Mouse (Mus musculus): Measurements from ENCODE around the gene Osbpl9.
A peak's percentile ranks its signal among the peaks of the same experiment; 100 is the strongest.

Gene Osbpl9

DNA sequence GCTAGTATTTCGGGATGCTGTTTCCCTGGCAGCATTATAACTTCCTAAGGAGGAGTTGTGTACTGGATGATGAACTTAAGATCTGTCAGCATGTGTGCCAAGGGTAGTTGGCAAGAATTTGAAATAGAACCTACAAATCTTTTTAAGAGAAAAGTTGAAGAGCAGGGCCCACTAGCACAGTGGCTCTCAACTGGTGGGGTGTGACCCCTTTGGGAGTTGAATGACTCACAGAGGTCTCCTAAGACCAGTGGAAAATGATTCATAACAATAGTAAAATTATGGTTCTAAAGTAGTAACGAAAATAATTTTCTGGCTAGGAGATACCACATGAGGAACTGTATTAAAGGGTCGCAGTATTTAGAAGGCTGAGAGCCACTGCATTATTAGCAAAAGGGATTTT is 67.1 kb downstream of the Osbpl9 start:
- DNase-seq (ENCODE audit: low read depth, low spot score) = no peak

DNA sequence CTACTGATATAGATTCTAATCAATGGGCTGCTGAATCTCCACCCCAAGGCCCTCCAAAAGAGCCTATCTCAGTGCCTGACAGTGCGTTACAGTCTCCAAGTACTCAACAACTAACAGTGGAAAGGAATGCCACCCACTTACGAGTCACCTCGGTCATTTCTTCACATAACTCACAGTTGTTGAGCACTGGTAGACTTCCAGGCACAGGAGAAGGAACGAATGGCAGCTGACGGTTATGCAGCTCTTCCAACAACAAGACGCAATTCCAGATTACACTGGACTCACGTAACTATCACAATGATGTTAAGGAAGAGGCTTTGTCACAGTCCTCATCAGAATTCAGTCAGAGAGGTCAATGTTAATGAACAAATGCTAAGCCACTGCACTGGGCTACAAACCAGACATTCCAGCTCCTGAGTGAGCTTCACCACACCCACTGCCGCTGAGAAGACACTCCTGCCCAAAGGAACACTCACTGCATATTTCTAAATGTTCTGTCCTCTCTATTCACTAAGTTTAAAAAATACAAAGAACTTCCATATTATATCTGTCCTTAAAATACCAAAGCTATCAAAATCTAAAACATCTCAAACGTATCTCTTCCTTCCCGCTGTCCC is 70.7 kb downstream of the Osbpl9 start:
- DNase-seq (ENCODE audit: low read depth, low spot score) = no peak

DNA sequence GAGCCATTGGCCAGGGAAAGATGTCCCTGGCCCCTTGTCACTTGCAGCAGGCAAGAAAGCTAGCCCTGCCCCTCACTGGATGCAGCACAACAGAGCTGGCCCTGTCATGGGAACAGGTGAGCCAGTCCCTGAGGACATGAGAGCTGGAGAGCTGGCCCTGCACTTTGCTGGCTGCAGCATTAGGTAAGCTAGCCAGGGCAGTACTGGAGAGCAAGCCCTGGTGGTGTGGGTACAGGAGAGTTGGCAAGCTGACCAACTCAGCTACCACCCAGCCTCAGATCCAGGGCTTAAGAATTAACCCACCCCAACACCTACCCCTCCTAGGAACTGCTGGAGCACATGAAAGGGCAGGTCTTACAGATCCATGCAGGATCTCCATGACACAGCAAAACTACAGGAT is 73.1 kb downstream of the Osbpl9 start:
- DNase-seq (ENCODE audit: low read depth, low spot score) = no peak

DNA sequence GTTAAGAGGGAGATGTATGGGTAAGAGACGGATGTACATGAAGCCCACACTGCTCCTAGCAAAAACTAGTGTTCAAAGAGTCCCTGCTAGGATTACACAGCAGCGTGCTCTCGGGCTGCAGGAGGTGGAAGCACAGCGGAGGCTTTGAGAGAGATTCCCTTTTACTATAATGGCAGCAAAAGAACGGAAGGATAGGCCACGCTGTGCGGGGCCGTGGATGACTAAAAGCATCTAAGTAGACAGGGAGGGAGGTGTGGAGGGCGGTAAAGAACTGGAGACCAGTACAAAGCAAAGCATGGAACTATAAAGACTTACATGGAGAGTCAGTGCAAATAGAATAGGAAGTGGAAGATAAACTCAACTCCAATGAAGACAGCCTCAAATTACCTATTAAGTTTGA is 74.1 kb downstream of the Osbpl9 start:
- DNase-seq (ENCODE audit: low read depth, low spot score) = no peak

DNA sequence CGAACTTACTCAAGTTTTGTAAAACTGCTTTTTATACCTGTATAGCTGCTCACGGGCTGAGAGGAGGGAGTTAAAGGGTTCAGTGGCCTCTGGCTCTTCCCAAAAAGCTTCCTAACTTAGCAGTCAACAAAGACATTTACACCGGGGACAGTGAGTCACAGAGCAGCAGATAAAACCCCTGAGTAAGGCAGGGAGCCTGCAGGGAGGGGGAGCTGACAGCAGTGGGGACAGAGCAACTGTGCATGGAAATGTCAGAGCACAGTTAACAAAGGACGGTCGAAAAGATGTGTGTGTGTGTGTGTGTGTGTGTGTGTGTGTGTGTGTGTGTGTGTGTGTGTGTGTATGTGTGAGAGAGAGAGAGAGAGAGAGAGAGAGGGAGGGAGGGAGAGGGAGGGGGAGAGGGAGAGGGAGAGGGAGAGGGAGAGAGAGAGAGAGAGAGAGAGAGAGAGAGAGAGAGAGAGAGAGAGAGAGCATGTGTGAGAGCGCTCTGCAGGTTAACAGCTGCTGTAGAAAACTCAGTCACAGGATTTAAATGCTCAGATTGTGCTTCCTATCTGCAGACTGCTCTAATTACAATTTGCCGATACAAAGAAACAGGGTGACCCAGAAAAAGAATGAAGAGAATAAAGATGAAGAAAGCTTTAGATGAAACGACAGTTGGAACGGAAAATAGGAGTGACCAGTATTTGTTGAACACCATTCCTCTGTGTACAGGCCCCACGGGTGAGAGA is 75.1 kb downstream of the Osbpl9 start:
- no peak for DNase-seq (ENCODE audit: low read depth, low spot score)

DNA sequence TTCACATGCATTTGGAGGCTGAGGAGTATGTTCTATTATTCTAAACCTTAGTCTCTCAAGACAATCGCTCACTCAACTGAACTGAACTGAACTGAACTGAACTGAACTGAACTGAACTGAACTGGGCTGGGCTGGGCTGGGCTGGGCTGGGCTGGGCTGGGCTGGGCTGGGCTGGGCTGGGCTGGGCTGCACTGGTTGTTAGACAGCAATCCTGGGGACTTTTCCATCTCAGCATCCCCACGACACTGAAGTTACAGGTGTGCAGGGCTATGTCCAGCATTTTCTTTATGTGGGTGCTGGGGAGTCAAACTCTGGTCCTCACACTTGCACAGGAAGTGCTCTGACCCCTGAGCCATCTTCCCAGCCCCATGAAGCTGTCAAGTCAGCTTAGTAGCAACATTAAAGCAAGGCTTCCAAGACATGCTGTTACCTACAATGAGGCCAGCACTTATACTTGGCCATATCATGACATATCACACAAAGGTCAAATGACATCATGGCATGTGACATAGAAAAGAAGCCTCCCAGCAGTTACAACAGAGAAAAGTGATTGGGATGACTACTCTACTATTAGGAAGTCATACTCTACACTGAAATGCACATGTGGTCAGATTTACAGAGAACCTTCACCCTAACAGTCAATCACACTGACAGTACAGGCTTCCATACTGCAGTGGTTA is 76.2 kb downstream of the Osbpl9 start:
- no peak for DNase-seq (ENCODE audit: low read depth, low spot score)

DNA sequence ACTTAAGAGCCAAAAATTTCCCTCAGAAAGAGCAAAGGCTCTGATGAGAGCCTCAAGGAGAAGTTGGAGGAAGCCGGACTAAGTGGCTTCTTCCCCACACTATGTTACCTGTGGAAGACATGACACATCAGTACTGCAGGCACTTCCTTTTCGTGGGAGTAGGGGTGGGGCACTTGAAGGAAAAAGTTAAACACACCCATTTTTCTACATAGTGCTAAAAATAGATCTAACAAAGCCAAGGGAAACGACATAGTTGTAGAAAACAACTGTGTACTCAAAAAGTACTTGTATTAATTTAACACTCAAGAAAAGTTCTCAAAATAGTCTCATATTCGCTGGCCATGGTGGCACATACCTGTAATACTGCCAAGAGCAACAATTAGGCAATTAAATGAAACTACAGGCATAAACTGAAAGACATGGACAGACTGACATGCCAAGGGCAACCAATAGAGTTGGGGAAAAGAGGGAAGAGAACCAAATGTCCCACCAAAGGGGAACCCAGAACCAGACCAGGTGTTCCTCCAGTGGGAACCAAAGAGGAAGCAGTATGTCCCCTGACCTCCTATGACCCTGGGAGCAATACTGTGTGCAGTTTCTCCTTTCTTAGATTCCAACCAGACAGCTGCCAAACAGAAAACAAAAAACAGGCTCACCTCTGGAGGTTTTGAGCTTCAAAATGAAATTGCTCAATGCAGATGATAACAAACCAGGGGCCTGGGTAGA is 79.1 kb downstream of the Osbpl9 start:
- no peak for DNase-seq (ENCODE audit: low read depth, low spot score)

DNA sequence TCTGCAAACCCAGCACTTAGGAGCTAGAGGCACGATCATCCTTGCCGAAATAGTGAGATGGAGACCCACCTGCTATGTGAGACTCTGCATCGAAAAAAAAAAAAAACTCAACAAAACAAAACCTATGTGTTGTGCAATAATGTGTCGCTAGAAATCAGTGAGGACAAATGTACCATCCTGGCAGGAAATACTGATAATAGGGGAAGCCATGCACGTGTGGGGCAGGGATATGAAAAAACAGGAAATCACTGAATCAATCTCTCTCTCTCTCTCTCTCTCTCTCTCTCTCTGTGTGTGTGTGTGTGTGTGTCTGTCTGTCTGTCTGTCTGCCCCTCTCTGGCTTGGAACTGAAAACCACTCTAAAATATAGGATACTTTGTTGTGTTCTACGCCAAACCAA is 81.3 kb downstream of the Osbpl9 start:
- no peak for DNase-seq (ENCODE audit: low read depth, low spot score)

DNA sequence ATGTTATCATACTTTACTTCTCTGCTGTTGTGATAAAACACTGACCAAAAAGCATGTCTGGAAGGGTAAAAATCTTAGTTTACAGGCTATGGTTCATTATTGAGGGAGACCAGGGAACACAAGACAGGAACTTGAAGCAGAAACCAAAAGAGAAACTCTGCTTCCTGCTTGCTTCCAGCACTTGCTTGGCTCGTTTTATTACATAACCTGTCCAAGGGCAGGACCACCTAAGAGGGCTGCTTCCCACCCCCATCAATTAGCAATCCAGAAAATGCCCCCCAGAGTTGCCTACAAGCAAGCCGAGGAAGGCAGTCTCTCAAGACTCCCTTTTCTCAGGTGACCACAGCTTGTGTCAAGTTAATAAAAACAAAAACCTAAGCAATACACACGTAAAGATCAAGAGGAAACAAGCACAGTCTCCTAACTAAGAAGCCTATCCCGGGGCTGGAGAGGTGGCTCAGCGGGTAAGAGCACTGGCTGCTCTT is 82.4 kb downstream of the Osbpl9 start:
- DNase-seq (ENCODE audit: low read depth, low spot score) = no peak

DNA sequence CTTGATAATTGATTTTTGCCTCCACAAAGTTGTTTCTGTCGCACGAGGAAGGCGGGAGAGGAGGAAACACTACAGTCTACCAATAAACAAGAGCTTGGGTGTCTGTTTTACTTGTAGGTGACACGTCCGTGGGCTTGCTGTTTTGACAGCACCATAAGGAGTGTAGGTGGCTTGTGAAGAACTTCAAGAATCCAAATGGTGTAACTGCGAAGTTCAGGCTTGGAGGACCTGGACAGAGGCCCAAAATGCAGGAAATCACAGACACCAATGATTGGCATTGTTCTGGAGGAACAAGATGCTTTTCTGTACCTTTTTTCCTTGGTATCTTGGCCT is 83.8 kb downstream of the Osbpl9 start:
- DNase-seq (ENCODE audit: low read depth, low spot score) = no peak

DNA sequence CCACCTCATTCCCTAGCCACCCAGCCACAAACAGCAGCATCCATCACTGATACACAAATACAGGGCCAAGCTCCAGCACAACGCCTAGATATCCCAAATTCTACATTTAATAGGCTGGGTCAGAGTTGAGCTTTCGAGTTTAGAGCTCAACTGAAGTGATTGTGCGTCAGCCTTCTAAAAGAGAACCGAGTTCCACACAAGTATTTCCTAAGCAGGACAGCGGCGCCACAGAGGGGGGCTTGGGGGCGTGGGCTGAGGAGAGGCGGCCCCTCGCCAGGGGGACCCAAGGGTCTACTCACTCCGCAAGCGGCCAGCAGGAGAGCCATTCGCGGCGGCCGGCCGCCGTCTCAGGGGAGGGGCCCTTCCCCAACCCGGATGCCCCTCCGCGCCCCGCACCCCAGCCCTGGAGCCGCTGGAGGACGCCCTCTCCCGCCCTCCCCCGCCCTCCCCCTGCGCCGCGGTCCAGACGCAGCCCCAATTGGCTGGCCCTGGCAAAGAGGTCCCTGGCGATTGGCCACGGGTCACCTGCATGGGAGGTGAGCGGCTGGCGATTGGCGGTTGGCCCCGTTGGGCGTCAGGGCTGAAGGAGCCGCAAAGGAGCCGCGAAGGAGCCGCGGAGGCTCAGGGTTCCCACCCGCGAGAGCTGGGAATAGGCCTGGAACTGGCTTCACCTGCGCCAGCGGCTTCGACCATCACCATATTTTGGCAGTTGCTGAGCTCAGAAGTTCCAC is 84.3 kb downstream of the Osbpl9 start:
- peak; percentile 82 for DNase-seq (ENCODE audit: low read depth, low spot score)

DNA sequence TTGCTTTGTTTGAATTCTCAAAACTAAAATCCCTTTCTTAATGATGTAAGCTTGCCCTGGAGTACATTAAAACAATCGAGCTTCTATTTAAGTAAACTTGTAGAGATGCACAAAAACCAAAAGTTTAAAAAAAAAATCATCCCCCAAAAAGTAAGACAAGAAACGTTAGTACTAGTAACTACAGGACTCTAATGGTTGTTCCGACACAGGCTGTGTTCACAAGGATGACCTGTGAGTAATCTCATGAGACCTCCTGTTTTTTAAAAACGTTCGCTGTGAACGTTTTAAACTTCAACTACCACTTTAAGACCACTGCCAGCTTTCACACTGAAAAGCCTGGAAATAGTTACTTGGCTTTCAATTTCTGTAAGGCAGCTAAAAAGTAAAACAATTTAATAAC is 85.1 kb downstream of the Osbpl9 start:
- no peak for DNase-seq (ENCODE audit: low read depth, low spot score)

DNA sequence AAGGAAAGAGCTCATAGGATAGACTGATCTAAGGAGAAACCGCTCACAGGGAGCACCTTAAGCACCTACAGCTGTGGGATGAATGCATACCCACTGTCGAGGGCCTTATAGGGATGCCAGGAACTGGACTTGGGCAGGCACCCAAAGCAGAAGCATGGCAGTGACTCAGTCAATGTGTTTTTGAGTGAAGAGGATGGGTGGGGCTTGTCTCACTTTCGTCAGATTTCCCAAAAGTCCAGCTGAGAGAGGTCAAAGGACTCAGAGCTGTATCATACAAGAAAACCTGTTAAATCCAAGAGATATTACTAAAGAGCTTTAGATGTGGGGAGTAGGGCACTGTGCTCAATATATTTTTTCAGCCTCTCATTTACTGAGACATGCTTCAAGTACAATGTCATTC is 85.6 kb downstream of the Osbpl9 start:
- DNase-seq (ENCODE audit: low read depth, low spot score) = no peak

DNA sequence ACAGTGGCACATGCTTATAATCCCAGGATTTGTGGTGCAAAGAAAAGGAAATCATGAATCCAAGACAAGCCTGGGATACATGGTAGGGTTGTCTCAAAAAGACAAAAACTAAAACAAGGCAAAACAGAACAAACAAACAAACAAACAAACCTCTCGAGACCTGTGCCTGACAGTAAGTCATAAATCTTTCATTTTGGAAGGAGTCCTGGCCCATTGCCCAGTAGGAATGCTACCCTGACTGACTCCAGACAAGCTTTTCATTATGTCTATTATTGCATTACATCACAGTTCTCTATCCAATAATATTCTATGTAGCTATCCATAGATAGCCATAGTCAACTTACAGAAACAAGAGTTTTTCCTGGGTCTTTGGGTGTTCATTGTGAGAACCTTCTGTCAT is 86.3 kb downstream of the Osbpl9 start:
- no peak for DNase-seq (ENCODE audit: low read depth, low spot score)

DNA sequence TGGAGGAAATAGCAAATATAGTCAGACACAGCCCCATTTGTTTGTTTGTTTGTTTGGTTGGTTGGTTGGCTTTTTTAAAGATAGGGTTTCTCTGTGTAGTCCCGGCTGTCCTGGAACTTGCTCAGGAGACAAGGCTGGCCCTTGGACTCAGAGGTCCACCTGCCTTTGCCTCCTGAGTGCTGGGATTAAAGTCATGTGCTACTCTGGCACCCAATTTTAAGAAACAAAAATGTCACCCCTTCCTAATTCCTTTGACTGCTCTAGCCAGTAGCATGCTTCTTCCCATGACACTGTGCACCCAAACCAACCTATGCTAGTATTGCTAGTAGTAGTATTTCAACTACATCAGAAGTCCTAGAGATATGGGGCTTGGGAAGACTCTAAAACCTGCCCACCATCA is 87.8 kb downstream of the Osbpl9 start:
- DNase-seq (ENCODE audit: low read depth, low spot score) = no peak

DNA sequence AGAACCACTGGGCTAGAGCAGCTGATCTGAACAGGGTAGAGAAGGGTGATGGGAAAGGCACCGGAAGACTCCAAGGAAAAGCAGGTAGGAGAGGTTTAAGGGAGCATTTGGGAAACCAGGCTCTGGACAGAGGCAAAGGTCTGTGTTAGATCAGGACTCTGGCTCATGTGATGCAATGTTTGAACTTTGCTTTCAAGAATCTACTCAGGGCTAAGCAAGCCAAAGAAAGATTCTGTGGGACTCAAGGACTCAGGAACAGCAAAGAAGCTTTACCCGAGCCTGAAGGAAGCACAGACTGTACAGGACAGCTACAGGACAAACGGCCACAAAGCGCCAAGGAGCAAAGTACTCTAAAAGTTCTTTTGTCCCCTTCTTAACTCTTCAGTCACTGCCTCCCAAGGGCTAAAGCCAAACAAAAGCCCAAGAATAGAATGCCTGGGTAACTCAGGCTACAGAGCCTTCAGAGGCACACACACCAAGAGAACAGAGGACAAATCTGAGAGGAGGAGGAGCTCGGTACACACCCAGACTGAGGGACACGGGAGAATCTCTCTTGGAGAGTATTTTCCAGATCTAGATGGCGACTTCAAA is 89.1 kb downstream of the Osbpl9 start:
- no peak for DNase-seq (ENCODE audit: low read depth, low spot score)

DNA sequence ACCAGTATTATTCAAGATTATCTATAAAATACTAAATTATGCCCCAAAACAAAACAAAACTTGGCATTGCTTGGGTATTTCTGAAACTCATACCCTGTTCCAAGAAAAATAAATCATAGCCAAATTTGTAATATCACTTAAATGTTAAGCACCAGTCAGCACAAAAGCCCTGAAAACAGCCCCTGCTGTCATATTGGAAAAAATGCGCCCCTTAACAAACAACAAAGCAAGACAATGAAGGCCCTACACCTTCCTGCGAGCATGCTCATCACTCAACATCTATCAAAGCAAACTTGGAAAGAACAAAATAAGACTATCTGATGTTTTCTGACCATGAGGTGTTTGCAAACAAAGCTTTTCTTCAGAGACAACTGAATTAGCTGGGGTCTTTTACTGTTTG is 91.1 kb downstream of the Osbpl9 start:
- no peak for DNase-seq (ENCODE audit: low read depth, low spot score)

DNA sequence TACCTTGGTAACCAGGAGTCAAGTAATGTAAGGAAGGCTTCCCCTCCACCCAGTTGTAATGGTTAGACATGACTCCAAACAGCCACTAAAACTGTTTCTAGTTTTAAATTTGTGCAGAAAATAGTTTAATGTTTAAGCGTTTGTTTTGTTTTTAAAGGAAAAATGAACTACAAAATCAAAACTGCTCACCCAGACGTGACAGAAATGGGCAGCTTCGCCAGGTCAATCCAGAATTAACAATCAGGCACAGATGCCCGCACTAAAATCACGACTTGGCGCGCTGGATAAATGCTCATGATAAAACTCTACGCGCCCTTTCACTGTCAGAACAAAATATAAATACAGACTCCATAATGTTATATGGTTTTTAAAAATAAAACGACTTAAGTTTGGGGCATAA is 92.4 kb downstream of the Osbpl9 start:
- no peak for DNase-seq (ENCODE audit: low read depth, low spot score)

DNA sequence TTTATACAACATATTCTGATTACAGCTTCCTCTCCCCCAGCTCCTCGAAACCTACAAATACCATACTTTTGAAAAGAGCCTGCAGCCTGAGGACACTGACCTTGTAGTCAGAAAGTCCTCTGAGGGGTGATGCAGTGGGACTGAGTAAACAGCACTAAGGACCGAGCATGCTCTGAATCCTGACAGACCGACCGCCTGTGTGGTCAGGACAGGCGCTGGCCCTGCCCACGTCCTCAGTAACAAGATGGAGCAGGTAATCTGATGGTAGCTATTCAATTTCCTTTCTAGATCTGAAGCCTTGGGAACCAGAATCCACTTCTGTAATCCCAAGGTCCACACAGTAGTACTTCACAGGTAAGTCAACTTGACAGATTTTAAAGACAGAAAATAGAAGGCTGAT is 93.1 kb downstream of the Osbpl9 start:
- no peak for DNase-seq (ENCODE audit: low read depth, low spot score)

DNA sequence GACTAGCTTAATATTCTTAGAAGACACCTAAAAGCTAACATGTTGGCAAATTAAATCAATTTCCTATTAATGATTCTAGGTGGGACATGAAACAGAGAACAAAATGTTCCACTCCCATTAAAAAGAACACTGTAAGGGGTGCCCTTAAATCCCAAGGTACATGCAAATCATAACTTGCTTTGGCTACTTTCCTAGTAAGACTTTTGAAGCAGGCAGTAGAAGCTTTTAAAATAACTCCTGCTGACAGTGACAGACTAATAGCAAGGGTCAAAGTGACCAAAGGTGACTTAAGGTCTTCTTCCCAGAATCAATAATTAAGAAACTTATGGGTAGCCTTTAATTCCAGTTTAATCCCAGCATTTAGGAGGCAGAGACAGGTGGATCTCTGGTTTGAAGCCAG is 95.5 kb downstream of the Osbpl9 start:
- no peak for DNase-seq (ENCODE audit: low read depth, low spot score)

DNA sequence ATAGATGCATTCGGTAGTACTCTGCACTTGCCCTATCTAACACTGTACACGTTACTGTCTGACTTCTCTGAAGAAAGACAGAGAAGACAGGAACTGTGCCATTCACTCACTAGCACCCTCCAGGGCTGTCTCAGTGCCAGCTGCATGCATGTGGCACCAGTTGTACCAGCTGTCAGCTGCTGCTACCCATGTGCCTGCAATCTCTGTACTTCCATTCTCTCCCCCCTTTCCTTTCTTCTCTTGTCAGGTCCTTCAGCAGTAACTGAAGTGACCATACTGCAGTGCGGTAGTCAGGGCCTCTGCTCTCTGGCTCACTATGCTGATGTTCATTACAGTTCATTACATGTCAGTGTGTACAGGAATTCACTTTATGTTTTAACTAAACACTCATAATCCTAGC is 96.0 kb downstream of the Osbpl9 start:
- DNase-seq (ENCODE audit: low read depth, low spot score) = no peak

All from retina, adult 2 months (tissue).